Mouse (Mus musculus) hindbrain, embryonic 16.5 days (tissue): ENCODE results near the gene Slc25a16. TPM values are rescaled to one million over a fixed set of nuclear protein-coding genes. Genes with fewer than 3 reads are reported as not detected.

ENCODE experiments used
- polyA plus RNA-seq: library from polyadenylated mRNA; unstranded; fragments of >200 nt; fragmentation: Nextera tagmentation; extraction: Ambion mirVana; gene quantifications from 2 replicates; pipeline ENCODE4 v1.2.1, GENCODE M21; 2015

The Slc25a16 gene
- polyA plus RNA-seq, 1 experiment from 2014 or later, result 15.6 TPM

Other genes with a start within 250 kb of the Slc25a16 start
- gene Stox1, start 194.5 kb upstream of the Slc25a16 start, polyA plus RNA-seq, result 3.5 and 4.3 TPM in 2 replicates
- 86.0 and 95.9 TPM in 2 replicates for gene Ccar1, start 128.3 kb upstream of the Slc25a16 start, polyA plus RNA-seq
- 38.7 and 39.5 TPM in 2 replicates for gene Tet1, start 11.6 kb upstream of the Slc25a16 start, polyA plus RNA-seq
- 4.0 and 5.1 TPM in 2 replicates for gene Dna2, start 26.4 kb downstream of the Slc25a16 start, polyA plus RNA-seq
- 53.9 and 68.0 TPM in 2 replicates for gene Rufy2, start 59.6 kb downstream of the Slc25a16 start, polyA plus RNA-seq
- gene Hnrnph3, start 103.6 kb downstream of the Slc25a16 start, polyA plus RNA-seq, result 114 and 121 TPM in 2 replicates
- gene Pbld2, start 103.7 kb downstream of the Slc25a16 start, polyA plus RNA-seq, result 0.68 and 0.94 TPM in 2 replicates
- 0.44 and 0.75 TPM in 2 replicates for gene Pbld1, start 139.5 kb downstream of the Slc25a16 start, polyA plus RNA-seq
- 3.0 TPM in 2 replicates for gene Atoh7, start 179.0 kb downstream of the Slc25a16 start, polyA plus RNA-seq